Mouse (Mus musculus) myocyte (in vitro differentiated cells): ENCODE measurements at regions not wholly inside any gene's neighbourhood (a gene's known extent, or its start where the extent isn't known, plus 50 kb on each side); places are given as distances from the start of the nearest gene placed in this dataset.

Source experiments
- E2F4 ChIP-seq: IDR thresholded peaks from one replicate; pipeline ENCODE4 v1.6.1; 2011; ENCODE audit warnings: mild to moderate bottlenecking, control low read depth, moderate library complexity; ENCODE audit not compliant: insufficient read depth
- MAX ChIP-seq: IDR thresholded peaks from one replicate; pipeline ENCODE4 v1.6.1; 2011; ENCODE audit warnings: low read depth, mild to moderate bottlenecking, control low read depth
- MYOD1 ChIP-seq, 3 experiments: IDR thresholded peaks; one replicate each; pipeline ENCODE4 v1.6.1; 2011; ENCODE audit warnings: control low read depth in 2 of 3, low read depth in 2 of 3, mild to moderate bottlenecking in 2 of 3, moderate library complexity in 1 of 3; ENCODE audit not compliant: insufficient read length in 2 of 3, control insufficient read depth in 1 of 3
- POLR2A ChIP-seq: IDR thresholded peaks from one replicate; pipeline ENCODE4 v1.6.1; 2011; ENCODE audit warnings: low read depth, mild to moderate bottlenecking, control low read depth, moderate library complexity; ENCODE audit not compliant: insufficient read length
- POLR2AphosphoS2 ChIP-seq: IDR thresholded peaks from one replicate; pipeline ENCODE4 v1.6.1; 2011; ENCODE audit warnings: low read depth, control low read depth; ENCODE audit not compliant: insufficient read length
- SRF ChIP-seq: IDR thresholded peaks from one replicate; pipeline ENCODE4 v1.6.1; 2011; ENCODE audit warnings: low read depth; ENCODE audit not compliant: control insufficient read depth, insufficient read length
- TCF12 ChIP-seq: IDR thresholded peaks from one replicate; pipeline ENCODE4 v1.6.1; 2011; ENCODE audit warnings: mild to moderate bottlenecking, control low read depth; ENCODE audit not compliant: poor library complexity, insufficient read depth, severe bottlenecking
- TCF3 ChIP-seq: IDR thresholded peaks from one replicate; pipeline ENCODE4 v1.6.1; 2011; ENCODE audit warnings: low read depth, control low read depth; ENCODE audit not compliant: insufficient read length
- USF1 ChIP-seq: IDR thresholded peaks from one replicate; pipeline ENCODE4 v1.6.1; 2011; ENCODE audit warnings: low read depth, mild to moderate bottlenecking, control low read depth, moderate library complexity

- TF ChIP-seq MAX: no peak
- no peak for TF ChIP-seq POLR2A
- TF ChIP-seq POLR2AphosphoS2: no peak
- no peak for TF ChIP-seq E2F4
- no peak for TF ChIP-seq TCF3
- TF ChIP-seq TCF12: no peak
- TF ChIP-seq USF1: no peak
- TF ChIP-seq MYOD1 (IDR thresholded peaks at IDR 0.05; ENCODE audit: control insufficient read depth in 1 of 3, insufficient read length in 2 of 3, low read depth in 2 of 3): no peak
- TF ChIP-seq SRF: no peak
Measured at GRCm38 (mm10) chr3:9154172-9154571, 455.7 kb downstream of the Zfp704 start.
